Mouse (Mus musculus) hindbrain, postnatal 0 days (tissue): ENCODE results near the gene Mmp28. TPM values are rescaled to one million over a fixed set of nuclear protein-coding genes. Genes with fewer than 3 reads are reported as not detected.
A peak's percentile ranks its signal among the peaks of the same experiment; 100 is the strongest.

Experiments used
- ATAC-seq: fragments of 200-750 bp; cut with Nextera tagmentation; 2 replicates; pipeline ENCODE4 v1.8.0; 2017; ENCODE audit warnings: mild to moderate bottlenecking, moderate TSS enrichment, moderate library complexity
- DNase-seq: peaks from one replicate; pipeline ENCODE4 v3.0.0-alpha.2; 2015; ENCODE audit warnings: low spot score
- H3K27ac ChIP-seq: fragments of 300-500 bp; sonication (generic); 2 replicates; pipeline ENCODE4 v1.5.1; 2014; ENCODE audit warnings: mild to moderate bottlenecking
- H3K27me3 ChIP-seq: fragments of 300-500 bp; sonication (generic); 2 replicates; pipeline ENCODE4 v1.6.1; 2014; ENCODE audit warnings: low read length, mixed read lengths; ENCODE audit not compliant: insufficient read depth
- H3K36me3 ChIP-seq: fragments of 300-500 bp; sonication (generic); 2 replicates; pipeline ENCODE4 v1.6.1; 2014; ENCODE audit warnings: low read length, mixed read lengths; ENCODE audit not compliant: insufficient read depth
- H3K4me1 ChIP-seq: fragments of 300-500 bp; sonication (generic); 2 replicates; pipeline ENCODE4 v1.6.1; 2014; ENCODE audit warnings: antibody characterized with exemption, low read length, mixed read lengths; ENCODE audit not compliant: insufficient read depth
- H3K4me2 ChIP-seq: fragments of 300-500 bp; sonication (generic); 2 replicates; pipeline ENCODE4 v1.6.1; 2014; ENCODE audit warnings: low read depth, mild to moderate bottlenecking, low read length, moderate library complexity, mixed read lengths
- H3K4me3 ChIP-seq: fragments of 300-500 bp; sonication (generic); 2 replicates; pipeline ENCODE4 v1.5.1; 2014; ENCODE audit warnings: low read length
- H3K9ac ChIP-seq: fragments of 300-500 bp; sonication (generic); replicated peaks from 2 replicates; pipeline ENCODE4 v1.6.1; 2014; ENCODE audit warnings: mild to moderate bottlenecking, low read length, moderate library complexity, mixed read lengths
- H3K9me3 ChIP-seq: fragments of 300-500 bp; sonication (generic); 2 replicates; pipeline ENCODE4 v1.6.1; 2016; ENCODE audit warnings: low read length, mixed read lengths
- CTCF ChIP-seq: IDR thresholded peaks from 2 replicates; pipeline ENCODE4 v1.5.1; 2016; ENCODE audit warnings: antibody characterized with exemption, control low read depth, low read depth
- WGBS: fragments of 180-500 bp; shearing (Covaris S2); extraction: QIAGEN DNeasy Blood & Tissue Kit; methylation state at CpG from one replicate; pipeline ENCODE4 v1.1.7; 2014; 5-methylcytosine and 5-hydroxymethylcytosine counted together
- polyA plus RNA-seq: library from polyadenylated mRNA; unstranded; fragments of >200 nt; fragmentation: Nextera tagmentation; extraction: Ambion mirVana; gene quantifications from 2 replicates; pipeline ENCODE4 v1.2.1, GENCODE M21; 2015
- total RNA-seq: library from RNA; depleted of rRNA; stranded (reverse); fragments of >200 nt; gene quantifications from 2 replicates; pipeline ENCODE4 v1.2.3, GENCODE M21; 2014

The Mmp28 gene
- total and polyA plus RNA-seq, 2 experiments from 2014 or later, result 2.6 to 9.1 TPM

DNA sequence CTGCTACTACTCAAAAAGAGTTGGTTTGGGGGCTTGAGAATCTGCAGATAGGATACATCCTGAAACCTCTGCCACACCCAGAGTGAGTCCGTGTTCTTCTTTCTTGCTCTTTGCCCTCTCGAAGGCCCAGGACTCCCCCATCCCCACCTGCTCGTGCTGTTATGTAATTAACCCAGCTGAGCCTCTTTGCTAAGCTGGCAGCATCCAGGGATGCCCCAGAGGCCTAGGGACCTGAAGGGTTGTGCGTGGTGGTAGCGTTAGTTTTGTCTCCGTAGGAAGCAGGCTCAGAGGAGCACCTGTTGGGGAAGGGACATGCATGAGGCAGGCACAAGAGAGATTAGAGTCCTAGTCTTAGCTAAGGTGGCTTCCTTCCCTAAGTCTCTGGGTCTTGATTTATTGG, 52.4 kb downstream of the Mmp28 start:
- 30% methylated on average over 6 of the region's 6 CpGs for WGBS

DNA sequence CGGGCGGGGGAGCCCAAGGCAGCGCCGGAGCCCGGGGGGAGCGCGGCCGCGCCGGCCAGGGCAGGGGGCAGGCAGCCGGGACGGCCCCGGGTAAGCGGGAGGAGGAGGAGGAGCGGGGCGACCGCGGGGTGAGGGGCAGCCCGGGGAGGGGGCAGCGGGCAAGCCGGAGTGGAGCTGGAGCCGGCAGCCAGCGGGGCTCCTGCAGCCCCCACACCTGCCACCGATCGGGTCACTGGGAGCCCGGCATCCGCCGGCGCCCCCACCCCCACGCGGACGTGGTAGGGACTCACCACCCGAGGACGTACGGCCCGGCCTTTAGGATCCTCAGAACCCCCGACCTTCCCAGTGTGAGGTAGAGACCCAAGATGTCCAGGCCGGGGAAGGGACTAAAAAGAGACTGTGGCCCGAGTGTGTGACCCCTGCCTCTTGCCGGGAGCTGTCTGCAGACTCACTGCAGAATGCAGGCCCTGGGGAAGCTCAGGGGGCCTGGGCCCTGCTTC, 53.0 kb downstream of the Mmp28 start:
- H3K27ac ChIP-seq, result peak overlapping the region; percentile 41; the same call in 1 of the 2 replicates
- 1% methylated on average over 24 of the region's 40 CpGs for WGBS
- H3K4me1 ChIP-seq, result 0 out of 2 replicates have a peak, but pooled peaks cover 7% of the 10 kb centered on the region
- no peaks in the 10 kb centered on the region for H3K27me3 ChIP-seq
- peak overlapping the region; percentile 81 for H3K4me2 ChIP-seq
- DNase-seq, result peak; percentile 26
- H3K36me3 ChIP-seq, result no peaks in the 10 kb centered on the region
- H3K4me3 ChIP-seq, result peak overlapping the region; percentile 73
- TF ChIP-seq CTCF, result no peak
- ATAC-seq, result peak; percentile 38
- peak overlapping the region; percentile 84 for H3K9ac ChIP-seq
- no peaks in the 10 kb centered on the region for H3K9me3 ChIP-seq

More for the DNA sequence above, 52.4 kb downstream of the Mmp28 start:
- H3K36me3 ChIP-seq, result no peaks in the 10 kb centered on the region
- H3K27me3 ChIP-seq, result no peaks in the 10 kb centered on the region
- DNase-seq (no peak), ATAC-seq (no peak)
- H3K9ac ChIP-seq, result peak overlapping the region; percentile 84
- H3K4me2 ChIP-seq, result peak overlapping the region; percentile 81
- H3K27ac ChIP-seq, result no peak overlapping the region
- peak overlapping the region; percentile 73 for H3K4me3 ChIP-seq
- no peak for TF ChIP-seq CTCF
- H3K9me3 ChIP-seq, result no peaks in the 10 kb centered on the region
- H3K4me1 ChIP-seq, result 0 out of 2 replicates have a peak, but pooled peaks cover 7% of the 10 kb centered on the region

DNA sequence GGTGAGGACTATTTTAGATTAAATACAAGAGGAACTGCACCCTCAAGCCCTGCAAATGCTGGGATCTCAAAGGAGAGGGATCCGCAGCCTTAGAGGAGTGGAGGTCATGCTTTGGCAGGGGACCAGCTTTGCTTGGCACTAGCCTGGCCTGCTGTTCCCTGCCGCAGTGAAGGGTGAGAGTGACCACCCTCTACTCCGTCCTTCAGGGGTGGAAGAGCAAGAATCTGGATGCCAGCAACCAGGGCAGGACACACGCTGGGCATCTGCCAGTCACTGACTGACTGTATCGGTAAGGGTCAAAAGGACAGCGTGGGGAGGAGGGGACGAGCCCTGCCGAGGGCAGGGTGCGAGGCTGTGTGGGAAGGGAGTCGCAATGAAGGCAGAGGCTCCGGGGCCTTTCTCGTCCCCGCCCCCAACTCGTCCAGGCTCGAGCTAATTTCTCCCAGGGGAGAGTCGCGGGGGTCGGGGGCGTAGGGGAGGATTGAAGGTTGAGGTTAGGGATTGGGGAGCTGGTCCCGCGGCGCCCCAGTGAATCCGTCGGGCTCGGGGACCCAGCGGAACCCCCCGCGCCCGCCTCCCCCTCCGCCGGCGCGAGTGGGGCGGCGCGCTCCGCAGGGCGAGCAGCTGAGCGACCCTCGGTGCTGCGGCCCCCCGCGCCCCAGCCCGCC, 53.6 kb downstream of the Mmp28 start, which contains the start of gene Rasl10b:
Gene Rasl10b (plus strand): TSS at position 51 of the 668 bp plus-strand sequence.
- Histone ChIP-seq H3K27ac (peak within 1 kb of the TSS; percentile 41; the same call in 1 of the 2 replicates), H3K9ac (peak within 1 kb of the TSS; percentile 84), H3K4me3 (peak within 1 kb of the TSS; percentile 73), H3K4me2 (peak within 1 kb of the TSS; percentile 81), H3K27me3 (no peaks in the 10 kb centered on the region), H3K36me3 (no peaks in the 10 kb centered on the region), H3K9me3 (no peaks in the 10 kb centered on the region), H3K4me1 (0 out of 2 replicates have a peak, but pooled peaks cover 7% of the 10 kb centered on the region)
- ATAC-seq (peak; percentile 77), DNase-seq (peak; percentile 75)
- WGBS, result under 1% methylated on average over 23 of the region's 44 CpGs
- TF ChIP-seq CTCF, result no peak

DNA sequence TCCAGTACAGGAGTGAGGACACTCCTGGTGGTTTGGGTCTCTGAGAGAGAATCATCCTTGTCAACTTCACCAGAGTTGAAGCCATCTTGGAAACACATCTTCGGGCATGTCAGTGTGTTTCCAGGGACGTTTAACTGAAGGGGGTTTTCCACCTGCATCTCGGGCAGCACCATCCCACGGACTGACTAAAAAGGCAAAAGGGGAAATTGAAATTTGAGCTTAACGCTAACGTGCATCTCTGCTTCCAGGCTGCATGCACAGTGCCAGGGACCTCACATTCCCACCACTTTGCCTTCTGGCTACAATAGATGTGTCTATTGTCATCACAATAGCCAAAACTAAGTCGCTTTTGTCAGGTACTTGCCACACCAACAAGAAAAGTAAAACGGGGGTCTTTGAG, 54.6 kb downstream of the Mmp28 start:
- ATAC-seq (no peak), DNase-seq (no peak)
- TF ChIP-seq CTCF, result no peak
- Histone ChIP-seq H3K4me1 (0 out of 2 replicates have a peak, but pooled peaks cover 7% of the 10 kb centered on the region), H3K4me2 (no peak overlapping the region), H3K4me3 (no peak overlapping the region), H3K27me3 (no peaks in the 10 kb centered on the region), H3K9ac (no peak overlapping the region), H3K9me3 (no peaks in the 10 kb centered on the region), H3K36me3 (peaks cover 7% of the 10 kb centered on the region; the same call in 1 of the 2 replicates), H3K27ac (no peak overlapping the region)
- WGBS, result 34% methylated on average over 8 of the region's 8 CpGs

DNA sequence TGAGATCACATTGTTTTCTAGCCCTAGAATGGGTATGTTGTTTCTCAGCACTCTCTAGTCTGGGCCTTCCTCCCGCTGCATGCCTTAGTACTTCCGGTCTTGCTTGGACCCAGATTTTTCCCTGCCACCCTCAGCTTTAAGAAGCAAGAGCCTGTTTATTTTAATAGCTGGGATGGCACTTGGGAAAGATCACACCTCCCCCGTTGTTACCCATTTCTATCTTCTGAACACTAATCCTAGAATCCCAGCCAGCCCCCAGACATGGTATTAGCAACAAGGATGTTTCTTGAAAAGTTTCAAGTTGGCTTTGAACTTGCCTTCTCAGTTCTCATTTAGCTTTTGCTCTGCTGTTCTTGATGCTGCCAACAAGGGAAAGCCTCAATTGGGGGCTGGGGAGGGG, 56.5 kb downstream of the Mmp28 start:
- H3K9me3 ChIP-seq, result no peaks in the 10 kb centered on the region
- ATAC-seq (no peak), DNase-seq (no peak)
- H3K36me3 ChIP-seq, result peaks cover 18% of the 10 kb centered on the region; the same call in 1 of the 2 replicates
- H3K4me2 ChIP-seq, result no peak overlapping the region
- WGBS, result 74% methylated on average over 3 of the region's 3 CpGs
- no peaks in the 10 kb centered on the region for H3K27me3 ChIP-seq
- TF ChIP-seq CTCF, result no peak
- H3K4me3 ChIP-seq, result no peak overlapping the region
- H3K4me1 ChIP-seq, result 0 out of 2 replicates have a peak, but pooled peaks cover 7% of the 10 kb centered on the region
- no peak overlapping the region for H3K27ac ChIP-seq
- H3K9ac ChIP-seq, result no peak overlapping the region

DNA sequence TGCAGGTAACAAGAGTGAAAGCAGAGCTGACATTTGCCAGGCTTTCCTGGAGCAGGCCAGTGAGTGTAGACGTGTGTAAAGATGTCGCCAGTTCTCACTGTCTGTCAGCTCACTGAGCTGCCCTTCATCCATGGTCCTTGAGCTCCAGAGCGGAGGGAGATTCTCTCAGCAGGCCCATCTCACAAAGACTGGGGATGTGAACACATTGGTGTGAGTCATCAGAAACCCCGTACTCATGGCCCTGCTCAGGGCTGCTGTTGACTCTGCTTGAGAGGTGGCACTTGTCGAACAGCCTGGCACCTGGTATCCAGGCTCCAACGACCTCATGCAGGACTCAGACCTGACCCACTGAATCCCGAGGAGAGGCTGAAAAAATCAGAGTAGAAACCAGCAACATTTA, 59.1 kb downstream of the Mmp28 start:
- no peaks in the 10 kb centered on the region for H3K27me3 ChIP-seq
- no peak for ATAC-seq

DNA sequence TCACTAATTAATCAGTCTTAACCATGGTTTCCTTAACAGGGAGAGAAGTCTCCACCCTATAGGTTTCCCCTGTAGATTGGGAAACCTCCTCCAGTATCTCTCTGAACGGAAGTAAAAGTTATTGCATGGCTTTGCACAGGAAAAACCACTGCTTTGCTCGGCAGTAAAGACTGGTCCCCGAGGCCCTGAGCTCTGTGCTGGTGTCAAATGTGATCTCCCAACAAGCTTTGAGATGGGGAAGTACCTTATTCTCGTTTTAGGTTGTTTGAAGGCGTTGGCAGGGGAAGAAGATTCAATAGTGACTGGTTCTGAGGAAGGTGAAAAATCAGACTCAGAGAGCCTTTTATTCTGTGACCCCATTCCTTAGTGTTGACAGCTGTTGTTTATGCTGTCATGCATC, 64.1 kb downstream of the Mmp28 start:
- H3K9me3 ChIP-seq, result no peaks in the 10 kb centered on the region
- 78% methylated on average over 5 of the region's 5 CpGs for WGBS
- DNase-seq, result no peak

More for the DNA sequence above, 59.1 kb downstream of the Mmp28 start:
- 84% methylated on average over 7 of the region's 7 CpGs for WGBS
- Histone ChIP-seq H3K4me2 (no peak overlapping the region), H3K9ac (no peak overlapping the region), H3K36me3 (peaks cover 20% of the 10 kb centered on the region), H3K27ac (no peak overlapping the region), H3K4me1 (no peaks in the 10 kb centered on the region), H3K4me3 (no peak overlapping the region), H3K9me3 (no peaks in the 10 kb centered on the region)
- TF ChIP-seq CTCF, result no peak
- DNase-seq, result no peak

More for the DNA sequence above, 64.1 kb downstream of the Mmp28 start:
- H3K4me3 ChIP-seq, result no peak overlapping the region
- H3K9ac ChIP-seq, result no peak overlapping the region
- no peak for TF ChIP-seq CTCF
- no peak overlapping the region for H3K4me2 ChIP-seq
- no peak for ATAC-seq
- peaks cover 38% of the 10 kb centered on the region for H3K36me3 ChIP-seq
- no peak overlapping the region for H3K27ac ChIP-seq
- no peaks in the 10 kb centered on the region for H3K4me1 ChIP-seq
- no peaks in the 10 kb centered on the region for H3K27me3 ChIP-seq
